Mouse (Mus musculus) limb, embryonic 10.5 days (tissue): ENCODE data around the gene Mrps6. TPM values are rescaled to one million over a fixed set of nuclear protein-coding genes. Genes with fewer than 3 reads are reported as not detected.
A peak's percentile ranks its signal among the peaks of the same experiment; 100 is the strongest.

Source experiments
- DNase-seq: peaks from one replicate; pipeline ENCODE4 v3.0.0-alpha.2; 2017; ENCODE audit warnings: low spot score
- H3K27ac ChIP-seq: fragments of 300-500 bp; sonication (generic); 2 replicates; pipeline ENCODE4 v1.5.1; 2016; ENCODE audit warnings: mild to moderate bottlenecking
- H3K27me3 ChIP-seq: fragments of 300-500 bp; sonication (generic); 2 replicates; pipeline ENCODE4 v1.6.1; 2016; ENCODE audit warnings: low read depth, mild to moderate bottlenecking; ENCODE audit not compliant: poor library complexity, severe bottlenecking
- H3K36me3 ChIP-seq: fragments of 300-500 bp; sonication (generic); 2 replicates; pipeline ENCODE4 v1.6.1; 2016; ENCODE audit warnings: mild to moderate bottlenecking, moderate library complexity
- H3K4me1 ChIP-seq: fragments of 300-500 bp; sonication (generic); 2 replicates; pipeline ENCODE4 v1.6.1; 2016
- H3K4me3 ChIP-seq: fragments of 300-500 bp; sonication (generic); 2 replicates; pipeline ENCODE4 v1.5.1; 2016; ENCODE audit warnings: mild to moderate bottlenecking, moderate library complexity
- H3K9me3 ChIP-seq: fragments of 300-500 bp; sonication (generic); replicated peaks from 2 replicates; pipeline ENCODE4 v1.6.1; 2016; ENCODE audit warnings: mild to moderate bottlenecking
- WGBS: fragments of 180-500 bp; shearing (Covaris S2); methylation state at CpG from one replicate; pipeline ENCODE4 v1.1.7; 2016; 5-methylcytosine and 5-hydroxymethylcytosine counted together
- polyA plus RNA-seq: library from polyadenylated mRNA; unstranded; fragments of >200 nt; fragmentation: Nextera tagmentation; extraction: Ambion mirVana; gene quantifications from 2 replicates; pipeline ENCODE4 v1.2.1, GENCODE M21; 2016

The Mrps6 gene
- polyA plus RNA-seq, 1 experiment from 2014 or later: 92.2 TPM

- Histone ChIP-seq H3K27me3 (no peaks in the 10 kb centered on the region), H3K9me3 (no peaks in the 10 kb centered on the region), H3K4me3 (no peak overlapping the region), H3K4me1 (peaks cover 10% of the 10 kb centered on the region; the same call in 1 of the 2 replicates), H3K27ac (no peak overlapping the region), H3K36me3 (no peaks in the 10 kb centered on the region)
- WGBS: 80% methylated on average over 15 of the region's 15 CpGs
- no peak for DNase-seq
Observed at GRCm38 (mm10) chr16:92139386-92140261, 81.6 kb downstream of the Mrps6 start.

DNA sequence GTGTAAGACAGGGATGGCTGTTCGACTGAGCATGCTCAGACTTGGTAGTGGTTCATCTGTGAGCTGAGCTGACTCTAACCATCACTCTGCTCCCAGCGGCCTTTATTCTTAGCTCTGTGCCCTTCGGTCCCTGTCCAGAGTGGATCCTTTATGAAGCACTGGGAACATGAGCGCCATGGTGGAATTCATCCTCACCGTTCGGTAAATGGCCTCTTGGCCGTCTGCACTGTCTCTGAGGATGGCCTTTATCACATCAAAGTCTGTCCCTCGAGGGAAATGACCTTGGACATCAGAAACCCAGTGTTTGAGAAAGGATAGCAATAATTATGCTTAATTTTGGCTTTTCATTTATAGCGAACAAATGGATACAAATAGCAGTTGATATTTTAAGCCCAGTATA is 82.3 kb downstream of the Mrps6 start:
- Histone ChIP-seq H3K4me1 (peaks cover 10% of the 10 kb centered on the region; the same call in 1 of the 2 replicates), H3K27ac (no peak overlapping the region), H3K27me3 (no peaks in the 10 kb centered on the region), H3K9me3 (no peaks in the 10 kb centered on the region), H3K4me3 (no peak overlapping the region), H3K36me3 (no peaks in the 10 kb centered on the region)
- DNase-seq: no peak
- 87% methylated on average over 9 of the region's 9 CpGs for WGBS

DNA sequence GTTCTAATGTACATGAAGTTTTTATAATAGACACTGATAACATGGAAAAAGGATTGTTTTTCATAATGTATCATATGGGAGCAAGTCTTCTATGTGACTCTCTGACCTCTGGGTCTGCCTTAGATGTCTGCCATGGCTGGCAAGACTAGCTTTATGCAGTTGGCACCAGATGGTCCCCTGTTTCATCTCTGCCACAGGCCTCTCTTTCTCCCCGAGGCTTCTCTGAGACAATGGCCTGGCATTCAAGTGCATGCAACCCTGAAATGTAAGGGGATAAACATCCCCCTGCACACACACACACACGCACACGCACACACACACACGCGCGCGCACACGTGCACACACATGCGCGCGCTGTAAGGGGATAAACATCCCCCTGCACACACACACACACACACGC is 83.0 kb downstream of the Mrps6 start:
- Histone ChIP-seq H3K4me3 (no peak overlapping the region), H3K27me3 (no peaks in the 10 kb centered on the region), H3K9me3 (no peaks in the 10 kb centered on the region), H3K4me1 (peaks cover 10% of the 10 kb centered on the region; the same call in 1 of the 2 replicates), H3K36me3 (no peaks in the 10 kb centered on the region), H3K27ac (no peak overlapping the region)
- 94% methylated on average over 12 of the region's 12 CpGs for WGBS
- DNase-seq: no peak

DNA sequence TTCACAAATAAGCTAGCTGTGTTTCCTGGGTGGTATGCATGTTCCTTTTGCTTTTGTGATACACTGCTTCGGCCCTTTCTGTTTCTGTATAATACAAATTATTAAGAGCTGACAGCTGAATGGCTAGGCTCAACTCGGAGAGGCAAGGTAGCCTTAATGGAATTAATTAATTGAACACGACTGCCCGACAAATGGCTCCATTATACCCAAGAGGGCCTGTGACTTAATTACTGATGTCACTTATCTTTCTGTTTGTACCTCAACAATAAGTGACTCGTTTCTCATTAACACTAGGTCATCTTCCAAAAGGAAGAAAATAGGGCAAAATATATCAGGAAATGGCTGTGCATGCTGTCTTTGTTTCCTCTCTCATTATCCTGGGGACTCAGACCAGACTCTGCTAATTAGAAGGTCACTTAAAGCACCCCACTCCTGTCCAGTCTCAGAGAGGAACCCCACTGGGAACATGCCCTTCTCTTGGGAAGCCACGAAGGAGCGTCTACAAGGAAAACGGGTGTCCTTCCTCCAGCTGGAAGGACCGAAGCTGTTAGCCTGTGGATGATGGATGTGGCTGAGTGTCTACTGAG is 84.4 kb downstream of the Mrps6 start:
- no peak for DNase-seq
- 79% methylated on average over 9 of the region's 9 CpGs for WGBS
- Histone ChIP-seq H3K27me3 (no peaks in the 10 kb centered on the region), H3K4me1 (peaks cover 10% of the 10 kb centered on the region; the same call in 1 of the 2 replicates), H3K4me3 (no peak overlapping the region), H3K36me3 (no peaks in the 10 kb centered on the region), H3K9me3 (no peaks in the 10 kb centered on the region), H3K27ac (no peak overlapping the region)

- 89% methylated on average over 12 of the region's 12 CpGs for WGBS
- peaks cover under 1% of the 10 kb centered on the region; the same call in 1 of the 2 replicates for H3K4me1 ChIP-seq
- no peaks in the 10 kb centered on the region for H3K36me3 ChIP-seq
- no peaks in the 10 kb centered on the region for H3K27me3 ChIP-seq
- no peak overlapping the region for H3K4me3 ChIP-seq
- H3K27ac ChIP-seq: no peak overlapping the region
- no peaks in the 10 kb centered on the region for H3K9me3 ChIP-seq
- no peak for DNase-seq
Observed at GRCm38 (mm10) chr16:92147631-92148366, 89.7 kb downstream of the Mrps6 start.

DNA sequence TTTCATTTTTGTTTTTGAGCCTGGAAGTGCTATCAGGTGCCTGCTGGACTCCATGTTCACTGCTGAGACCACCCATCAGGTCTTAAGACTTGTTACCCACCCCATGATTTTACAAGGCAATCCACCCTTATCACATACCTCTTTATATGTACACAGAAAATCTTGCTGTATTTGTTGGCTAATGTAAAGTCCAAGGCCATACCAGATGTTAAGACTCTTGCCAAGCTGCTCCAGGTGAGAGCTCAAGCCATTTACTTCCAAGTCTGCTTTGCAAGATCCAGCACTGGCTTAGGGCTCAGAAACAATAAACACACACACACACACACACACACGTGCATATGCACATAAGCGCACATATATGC is 90.3 kb downstream of the Mrps6 start:
- no peak overlapping the region for H3K4me3 ChIP-seq
- H3K27ac ChIP-seq: no peak overlapping the region
- WGBS: 94% methylated on average over 2 of the region's 2 CpGs
- DNase-seq: no peak
- no peaks in the 10 kb centered on the region for H3K9me3 ChIP-seq
- no peaks in the 10 kb centered on the region for H3K27me3 ChIP-seq
- no peaks in the 10 kb centered on the region for H3K36me3 ChIP-seq
- no peaks in the 10 kb centered on the region for H3K4me1 ChIP-seq

DNA sequence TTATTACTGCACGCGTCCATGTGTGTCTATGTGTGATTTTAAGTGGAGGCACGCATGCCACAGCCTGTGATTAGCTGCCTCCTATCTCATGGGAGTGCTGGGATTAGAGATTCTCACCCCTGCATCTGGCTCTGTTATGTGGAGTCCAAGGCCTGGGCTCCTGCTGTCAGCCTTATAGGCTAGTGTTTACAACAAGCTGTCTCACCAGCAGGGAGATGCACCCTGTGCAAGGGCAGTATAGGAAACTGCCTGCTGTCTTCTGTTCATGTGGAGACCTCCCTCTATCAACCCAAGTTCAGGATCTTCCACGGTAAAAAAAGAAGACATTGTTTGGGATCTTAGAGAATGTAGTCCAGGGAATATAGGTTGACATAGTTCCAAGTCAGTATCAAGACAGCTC is 92.9 kb downstream of the Mrps6 start:
- DNase-seq: no peak
- 78% methylated on average over 4 of the region's 4 CpGs for WGBS

GRCm38 (mm10) chr16:92158021-92158455 is 100.0 kb downstream of the Mrps6 start:
- Histone ChIP-seq H3K4me1 (peaks cover 22% of the 10 kb centered on the region), H3K9me3 (no peaks in the 10 kb centered on the region), H3K36me3 (no peaks in the 10 kb centered on the region), H3K27me3 (peaks cover 11% of the 10 kb centered on the region; the same call in 1 of the 2 replicates), H3K27ac (peak overlapping the region; percentile 88), H3K4me3 (peak overlapping the region; percentile 62)
- WGBS: 6% methylated on average over 14 of the region's 14 CpGs
- no peak for DNase-seq

More for the DNA sequence above, 92.9 kb downstream of the Mrps6 start:
- H3K27me3 ChIP-seq: peaks cover 2% of the 10 kb centered on the region; the same call in 1 of the 2 replicates
- H3K4me1 ChIP-seq: no peaks in the 10 kb centered on the region
- H3K4me3 ChIP-seq: no peak overlapping the region
- no peaks in the 10 kb centered on the region for H3K36me3 ChIP-seq
- no peak overlapping the region for H3K27ac ChIP-seq
- no peaks in the 10 kb centered on the region for H3K9me3 ChIP-seq

- H3K4me3 ChIP-seq: peak overlapping the region; percentile 62
- no peaks in the 10 kb centered on the region for H3K36me3 ChIP-seq
- peaks cover 11% of the 10 kb centered on the region; the same call in 1 of the 2 replicates for H3K27me3 ChIP-seq
- WGBS: 3% methylated on average over 30 of the region's 30 CpGs
- peak; percentile 84 for DNase-seq
- no peaks in the 10 kb centered on the region for H3K9me3 ChIP-seq
- peak overlapping the region; percentile 88 for H3K27ac ChIP-seq
- peaks cover 24% of the 10 kb centered on the region for H3K4me1 ChIP-seq
Observed at GRCm38 (mm10) chr16:92158461-92159091, 100.5 kb downstream of the Mrps6 start.

DNA sequence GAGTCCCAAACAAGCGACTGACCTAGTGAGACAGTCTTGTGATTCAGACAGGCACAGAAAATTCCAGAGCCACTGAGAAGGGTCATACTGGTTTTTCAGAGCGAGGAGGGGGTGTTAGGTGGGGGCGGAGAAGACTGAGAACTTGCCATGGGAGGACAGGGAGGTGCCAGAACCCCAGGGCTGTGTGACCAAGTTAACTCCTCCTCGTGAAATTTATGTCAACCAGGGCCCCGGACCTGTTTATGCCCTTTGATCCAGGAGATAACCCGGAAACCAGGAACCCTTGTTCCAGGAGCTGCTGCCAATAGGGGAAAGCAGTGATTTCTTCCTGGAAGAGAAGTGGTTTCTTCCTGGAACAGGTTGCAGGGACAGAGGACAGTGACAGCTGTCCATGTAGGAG is 101.0 kb downstream of the Mrps6 start:
- no peak for DNase-seq
- H3K27ac ChIP-seq: peak overlapping the region; percentile 88

More for the DNA sequence above, 101.0 kb downstream of the Mrps6 start:
- H3K36me3 ChIP-seq: no peaks in the 10 kb centered on the region
- H3K4me1 ChIP-seq: peaks cover 29% of the 10 kb centered on the region
- H3K27me3 ChIP-seq: peaks cover 11% of the 10 kb centered on the region; the same call in 1 of the 2 replicates
- H3K9me3 ChIP-seq: no peaks in the 10 kb centered on the region
- peak overlapping the region; percentile 62 for H3K4me3 ChIP-seq
- 17% methylated on average over 6 of the region's 6 CpGs for WGBS
